In genomic region chr1:179798794-179799193, GRCm38 (mm10) we compare ENCODE assay signal across 31 mouse cellular contexts. TPM values are rescaled to one million over a fixed set of nuclear protein-coding genes. Genes with fewer than 3 reads are reported as not detected.
A peak's percentile ranks its signal among the peaks of the same experiment; 100 is the strongest.
DNase-seq lines count a peak whose midpoint lies in the region; ATAC-seq and TF ChIP-seq lines count a peak whose summit lies in the region.
"Had no signal": no experiment of that assay in that cellular context is flagged by ENCODE, and none has a peak within 500 bp of the region (broad histone marks: within the 10 kb centered on the region; RNA-seq: fewer than 3 reads in every experiment).

No protein-coding gene starts in this region.

- no peak overlapping the region for H3K4me2 ChIP-seq in intestine, postnatal 0 days (replicated peaks; ENCODE audit: low read depth)
- no peak overlapping the region for H3K4me2 ChIP-seq in intestine, embryonic 15.5 days (replicated peaks)
- H3K4me2 ChIP-seq in lung, embryonic 14.5 days: no peak overlapping the region
- H3K4me2 ChIP-seq in lung, postnatal 0 days (replicated peaks; ENCODE audit: low read depth, low read length): no peak overlapping the region
- H3K4me2 ChIP-seq: kidney, embryonic 15.5 days; neural tube, embryonic 15.5 days had no signal

- DNase-seq in lung, embryonic 14.5 days: peak; percentile 16
- no peak for DNase-seq in lung, postnatal 0 days (ENCODE audit: low spot score)
- peak; percentile 10 for DNase-seq in CD4-positive helper T cell, adult 2 months (ENCODE audit: low read depth, low spot score)
- DNase-seq in cerebellum, adult 9-10 months: no peak
- DNase-seq in frontal cortex, postnatal 10 days (ENCODE audit: low spot score in 2 of 2): no peak
- DNase-seq: cerebellum, adult 11 months; cerebellum, postnatal 10 days; kidney, postnatal 4 days; lung, adult 2 months had no signal

- H3K4me1 ChIP-seq in intestine, postnatal 0 days (replicated peaks; ENCODE audit: control insufficient read depth, insufficient read depth, low read length): no peaks in the 10 kb centered on the region
- H3K4me1 ChIP-seq in intestine, embryonic 15.5 days (replicated peaks): peaks cover 12% of the 10 kb centered on the region
- H3K4me1 ChIP-seq in lung, embryonic 14.5 days (ENCODE audit: insufficient read depth): peaks cover 7% of the 10 kb centered on the region; the same call in 1 of the 2 replicates
- 0 out of 2 replicates have a peak, but pooled peaks cover 5% of the 10 kb centered on the region for H3K4me1 ChIP-seq in lung, postnatal 0 days (ENCODE audit: insufficient read depth, low read depth, low read length)

- no peak overlapping the region for H3K27ac ChIP-seq in intestine, postnatal 0 days (ENCODE audit: low read depth, low read length)
- no peak overlapping the region for H3K27ac ChIP-seq in intestine, embryonic 15.5 days
- H3K27ac ChIP-seq in lung, embryonic 14.5 days (ENCODE audit: low read depth): no peak overlapping the region
- no peak overlapping the region for H3K27ac ChIP-seq in lung, postnatal 0 days (ENCODE audit: low read length)
- H3K27ac ChIP-seq: embryonic facial prominence, embryonic 10.5 days; heart, embryonic 10.5 days; kidney, embryonic 15.5 days; limb, embryonic 10.5 days; macrophage; midbrain, embryonic 10.5 days; neural tube, embryonic 15.5 days had no signal

- H3K4me3 ChIP-seq in intestine, postnatal 0 days (ENCODE audit: low read depth, low read length): no peak overlapping the region
- H3K4me3 ChIP-seq in intestine, embryonic 15.5 days (replicated peaks): no peak overlapping the region
- no peak overlapping the region for H3K4me3 ChIP-seq in lung, embryonic 14.5 days (ENCODE audit: low read depth, low read length)
- H3K4me3 ChIP-seq in lung, postnatal 0 days (ENCODE audit: low read depth, low read length): no peak overlapping the region
- H3K4me3 ChIP-seq: embryonic facial prominence, embryonic 10.5 days; heart, embryonic 10.5 days; kidney, embryonic 15.5 days; limb, embryonic 10.5 days; midbrain, embryonic 10.5 days; neural tube, embryonic 15.5 days had no signal

- no peaks in the 10 kb centered on the region for H3K27me3 ChIP-seq in intestine, postnatal 0 days (replicated peaks; ENCODE audit: control insufficient read depth, insufficient read depth, low read length)
- no peaks in the 10 kb centered on the region for H3K27me3 ChIP-seq in intestine, embryonic 15.5 days (replicated peaks)
- H3K27me3 ChIP-seq in lung, embryonic 14.5 days (ENCODE audit: insufficient read depth, low read length): no peaks in the 10 kb centered on the region
- no peaks in the 10 kb centered on the region for H3K27me3 ChIP-seq in lung, postnatal 0 days (replicated peaks; ENCODE audit: insufficient read depth, low read length)
- H3K27me3 ChIP-seq: kidney, embryonic 15.5 days; neural tube, embryonic 15.5 days had no signal

- H3K9ac ChIP-seq in intestine, postnatal 0 days (ENCODE audit: low read depth, low read length): no peak overlapping the region
- no peak overlapping the region for H3K9ac ChIP-seq in intestine, embryonic 15.5 days
- no peak overlapping the region for H3K9ac ChIP-seq in lung, embryonic 14.5 days
- no peak overlapping the region for H3K9ac ChIP-seq in lung, postnatal 0 days (replicated peaks; ENCODE audit: low read depth)
- H3K9ac ChIP-seq: kidney, embryonic 15.5 days; neural tube, embryonic 15.5 days had no signal

- peak; percentile 44 for TF ChIP-seq CTCF in intestine, postnatal 0 days (IDR thresholded peaks at IDR 0.05; ENCODE audit: low read depth)
- peak; percentile 3; the same call in 1 of the 2 replicates for TF ChIP-seq CTCF in lung, embryonic 14.5 days (IDR thresholded peaks at IDR 0.05; ENCODE audit: low read depth)
- TF ChIP-seq CTCF in lung, postnatal 0 days (IDR thresholded peaks at IDR 0.05): no peak

- H3K9me3 ChIP-seq in intestine, postnatal 0 days (ENCODE audit: control insufficient read depth): no peaks in the 10 kb centered on the region
- no peaks in the 10 kb centered on the region for H3K9me3 ChIP-seq in intestine, embryonic 15.5 days
- no peaks in the 10 kb centered on the region for H3K9me3 ChIP-seq in lung, embryonic 14.5 days (ENCODE audit: low read depth, low read length)
- H3K9me3 ChIP-seq in lung, postnatal 0 days (ENCODE audit: low read length): no peaks in the 10 kb centered on the region
- H3K9me3 ChIP-seq: embryonic facial prominence, embryonic 10.5 days; heart, embryonic 10.5 days; kidney, embryonic 15.5 days; limb, embryonic 10.5 days; midbrain, embryonic 10.5 days; neural tube, embryonic 15.5 days had no signal

- ATAC-seq in intestine, postnatal 0 days: no peak
- no peak for ATAC-seq in intestine, embryonic 15.5 days
- no peak for ATAC-seq in lung, embryonic 14.5 days (ENCODE audit: insufficient read depth)
- ATAC-seq in lung, postnatal 0 days: no peak
- ATAC-seq in megakaryocyte progenitor cell, adult 5-6 weeks (replicated peaks; ENCODE audit: poor library complexity): 0 out of 2 replicates have a peak, but pooled peaks have one; percentile 10
- ATAC-seq: forebrain, embryonic 16.5 days; hindbrain, embryonic 16.5 days; intestine, embryonic 16.5 days had no signal

- TF ChIP-seq EP300 in lung, postnatal 0 days (IDR thresholded peaks at IDR 0.05): no peak

- peaks cover 33% of the 10 kb centered on the region for H3K36me3 ChIP-seq in intestine, postnatal 0 days (ENCODE audit: control insufficient read depth, insufficient read depth)
- H3K36me3 ChIP-seq in intestine, embryonic 15.5 days: peaks cover 21% of the 10 kb centered on the region; the same call in 1 of the 2 replicates
- H3K36me3 ChIP-seq in lung, embryonic 14.5 days (ENCODE audit: insufficient read depth): peaks cover 47% of the 10 kb centered on the region
- H3K36me3 ChIP-seq in lung, postnatal 0 days (ENCODE audit: insufficient read depth, low read length): peaks cover 22% of the 10 kb centered on the region

RNA-seq across cellular contexts. Expression of gene Gm10518, which starts 4.4 kb away (rescaled TPM):
- polyA plus RNA-seq in intestine, postnatal 0 days (2015; fragmentation: Nextera tagmentation; extraction: Ambion mirVana): not detected in 2 replicates
- not detected in 2 replicates for polyA plus RNA-seq in intestine, embryonic 15.5 days (2015; fragmentation: Nextera tagmentation; extraction: Ambion mirVana)
- polyA plus RNA-seq in lung, embryonic 14.5 days (2014; fragmentation: Nextera tagmentation; extraction: Ambion mirVana): 0.24 TPM in 1 of 2 replicates, not detected in the other
- polyA plus RNA-seq in lung, postnatal 0 days (2015; fragmentation: Nextera tagmentation; extraction: Ambion mirVana): not detected in 2 replicates
- 0.29 TPM in 1 of 2 replicates, not detected in the other for total RNA-seq in megakaryocyte progenitor cell, adult 5-6 weeks (2015)
- 0.88 TPM in 1 of 2 replicates, not detected in the other for total RNA-seq in megakaryocyte progenitor cell, adult 5-6 weeks (2017)
- total RNA-seq: gastrocnemius, adult 18-20 months; layer of hippocampus, postnatal 10 days; left cerebral cortex, adult 8-10 months; liver, adult 2 months had no signal
- polyA plus RNA-seq: cortical plate, adult 2 months; forebrain, embryonic 16.5 days; gonadal fat pad, adult 2 months; heart, embryonic 16.5 days; intestine, embryonic 16.5 days; kidney, embryonic 15.5 days; liver, adult 2 months; lung, adult 2 months; macrophage; neural tube, embryonic 15.5 days; small intestine, adult 2 months had no signal

RNA-seq across cellular contexts. Expression of gene Ahctf1, which starts 4.7 kb away (rescaled TPM):
- 8.8 and 9.4 TPM in 2 replicates for polyA plus RNA-seq in intestine, postnatal 0 days (2015; fragmentation: Nextera tagmentation; extraction: Ambion mirVana)
- 18.5 and 20.6 TPM in 2 replicates for polyA plus RNA-seq in intestine, embryonic 15.5 days (2015; fragmentation: Nextera tagmentation; extraction: Ambion mirVana)
- 35.5 and 36.6 TPM in 2 replicates for polyA plus RNA-seq in lung, embryonic 14.5 days (2014; fragmentation: Nextera tagmentation; extraction: Ambion mirVana)
- polyA plus RNA-seq in lung, postnatal 0 days (2015; fragmentation: Nextera tagmentation; extraction: Ambion mirVana): 9.4 and 12.7 TPM in 2 replicates
- 60.7 and 77.0 TPM in 2 replicates for total RNA-seq in megakaryocyte progenitor cell, adult 5-6 weeks (2015)
- total RNA-seq in megakaryocyte progenitor cell, adult 5-6 weeks (2017): 66.6 and 76.2 TPM in 2 replicates

RNA-seq across cellular contexts. Expression of gene Kif28, which starts 53.7 kb away (rescaled TPM):
- polyA plus RNA-seq in intestine, postnatal 0 days (2015; fragmentation: Nextera tagmentation; extraction: Ambion mirVana): not detected in 2 replicates
- polyA plus RNA-seq in intestine, embryonic 15.5 days (2015; fragmentation: Nextera tagmentation; extraction: Ambion mirVana): not detected in 2 replicates
- polyA plus RNA-seq in lung, embryonic 14.5 days (2014; fragmentation: Nextera tagmentation; extraction: Ambion mirVana): not detected in 2 replicates
- not detected in 2 replicates for polyA plus RNA-seq in lung, postnatal 0 days (2015; fragmentation: Nextera tagmentation; extraction: Ambion mirVana)
- not detected in 2 replicates for total RNA-seq in megakaryocyte progenitor cell, adult 5-6 weeks (2015)
- total RNA-seq in megakaryocyte progenitor cell, adult 5-6 weeks (2017): not detected in 2 replicates
- total RNA-seq: hematopoietic stem cell, adult 5-6 weeks; liver, adult 2 months had no signal
- polyA plus RNA-seq: forebrain, embryonic 16.5 days; gonadal fat pad, adult 2 months; intestine, embryonic 16.5 days; kidney, embryonic 15.5 days; liver, adult 2 months; macrophage; neural tube, embryonic 15.5 days; small intestine, adult 2 months had no signal

Comparison
In these comparisons a context has a peak if more than half of its experiments do, and no peak if none do; other contexts are left out.
1. DNase-seq: peak in lung, embryonic 14.5 days (single experiment) and CD4-positive helper T cell, adult 2 months (single experiment); none in lung, postnatal 0 days (single experiment), cerebellum, adult 9-10 months (single experiment) and frontal cortex, postnatal 10 days (0 of 2).